Mouse (Mus musculus) telencephalon, adult 2 months (tissue): ENCODE data around the gene Gm11985.

ENCODE experiments used
- DNase-seq: peaks from one replicate; pipeline ENCODE4 v3.0.0-alpha.2; 2011; ENCODE audit warnings: low read depth, low spot score

Gene Gm11985

GRCm38 (mm10) chr11:7200393-7200783 lies 12.0 kb upstream of the Gm11985 start:
- DNase-seq = no peak

DNA sequence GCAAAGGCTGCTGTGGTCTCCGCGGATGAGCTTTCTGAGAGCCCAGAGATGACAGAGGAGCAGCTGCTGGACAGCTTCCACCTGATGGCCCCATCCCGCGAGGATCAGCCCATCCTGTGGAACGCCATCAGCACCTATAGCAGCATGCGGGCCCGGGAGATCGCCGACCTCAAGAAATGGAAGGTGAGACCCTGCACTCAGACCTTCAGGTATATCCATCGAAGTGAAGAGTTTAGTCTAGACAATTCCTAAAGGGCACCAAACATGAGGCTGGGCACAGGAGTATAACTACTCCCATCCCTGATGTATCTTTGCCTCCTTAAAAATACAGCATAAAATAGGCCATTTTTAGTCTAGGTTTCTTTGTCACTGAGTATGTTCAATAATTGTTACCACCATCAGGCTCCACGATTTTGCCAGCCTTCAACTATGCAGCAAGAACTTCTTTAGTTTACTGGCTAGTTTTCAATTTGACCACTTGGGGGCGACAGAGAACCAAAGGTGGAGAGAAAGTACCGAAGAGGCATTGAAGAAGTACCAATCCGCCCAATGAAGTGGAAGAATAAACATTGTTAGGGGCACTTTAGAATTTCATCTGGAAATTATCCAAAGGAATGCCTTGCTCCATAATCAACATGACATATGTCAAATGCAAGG lies 11.5 kb upstream of the Gm11985 start:
- no peak for DNase-seq

DNA sequence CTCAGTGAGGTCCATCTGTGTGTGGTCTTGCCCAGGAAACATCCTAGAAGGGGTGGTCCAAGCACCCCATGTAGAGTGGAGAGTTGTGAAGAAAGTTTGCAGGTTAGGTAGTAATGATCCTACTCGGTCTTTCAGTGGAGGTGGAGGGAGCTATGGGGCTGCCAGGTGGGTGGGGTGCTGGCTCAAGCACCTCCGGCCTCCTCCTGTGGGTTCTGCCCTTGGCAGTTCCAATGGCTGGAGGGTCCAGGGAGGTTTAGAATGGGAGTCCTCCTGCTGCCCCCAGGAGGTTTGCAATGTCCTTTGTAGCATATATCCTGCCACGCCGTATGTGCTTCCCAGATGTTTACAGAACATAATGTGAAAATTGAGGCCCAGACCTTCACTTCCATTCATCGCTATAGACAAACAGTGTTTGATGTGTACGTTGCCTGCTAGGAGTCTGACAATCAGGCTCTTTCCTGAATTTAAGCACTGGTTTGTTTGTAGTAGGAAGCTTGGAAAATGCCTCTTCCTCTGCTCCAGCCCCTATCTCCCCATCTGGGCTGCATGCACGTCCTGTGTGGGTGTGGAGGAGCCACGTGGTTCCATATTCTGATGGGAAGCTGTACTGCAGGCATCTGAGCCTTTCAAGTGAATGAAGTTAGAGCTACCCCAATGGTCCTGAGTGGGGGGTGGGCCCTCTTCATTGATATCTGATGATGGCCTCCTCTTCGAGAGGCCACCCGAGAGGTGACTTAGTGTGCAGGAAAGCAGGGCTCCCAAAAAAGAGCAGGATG lies 10.3 kb upstream of the Gm11985 start:
- DNase-seq = no peak

DNA sequence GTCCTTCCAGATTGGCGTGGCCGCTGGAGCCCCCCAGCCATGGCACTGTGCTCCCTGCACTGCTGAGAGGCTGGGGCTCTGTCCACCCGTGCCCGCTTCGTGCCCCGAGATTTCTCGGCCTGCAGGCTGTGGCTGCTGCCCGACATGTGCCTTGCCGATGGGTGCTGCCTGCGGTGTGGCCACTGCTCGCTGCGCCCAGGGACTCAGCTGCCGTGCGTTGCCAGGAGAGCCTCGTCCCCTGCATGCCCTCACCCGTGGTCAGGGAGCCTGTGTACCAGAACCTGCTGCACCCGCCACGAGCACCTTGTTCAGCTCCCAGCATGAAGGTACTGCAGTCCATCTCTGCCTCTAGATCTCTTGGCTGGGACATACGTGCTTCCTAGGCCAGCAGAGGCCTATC lies 9.6 kb upstream of the Gm11985 start:
- DNase-seq = no peak

- no peak for DNase-seq
Observed at GRCm38 (mm10) chr11:7197491-7197941, 9.1 kb upstream of the Gm11985 start, which contains the start of gene Igfbp1. TSS of gene Igfbp1 (plus strand) at chr11:7197782.

DNA sequence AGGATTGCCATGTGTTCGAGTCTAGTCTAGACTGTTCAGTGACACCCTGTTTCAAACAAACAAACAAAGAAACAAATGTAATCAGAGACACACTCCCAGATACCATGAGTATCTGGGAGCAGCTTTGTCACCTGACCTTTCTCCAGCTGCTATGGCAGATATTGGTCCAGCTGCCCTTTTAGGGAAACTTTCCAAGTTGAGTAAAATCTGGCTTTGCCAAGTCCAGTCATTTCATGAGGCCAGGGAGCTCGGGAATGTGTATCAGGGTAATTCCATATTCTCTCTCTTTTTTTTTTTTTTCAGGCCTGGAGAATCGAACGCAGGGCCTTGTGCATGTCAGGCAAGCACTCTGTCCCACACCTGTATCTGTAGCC lies 6.9 kb upstream of the Gm11985 start:
- no peak for DNase-seq

- DNase-seq = no peak
Observed at GRCm38 (mm10) chr11:7194432-7195311, 6.3 kb upstream of the Gm11985 start.

DNA sequence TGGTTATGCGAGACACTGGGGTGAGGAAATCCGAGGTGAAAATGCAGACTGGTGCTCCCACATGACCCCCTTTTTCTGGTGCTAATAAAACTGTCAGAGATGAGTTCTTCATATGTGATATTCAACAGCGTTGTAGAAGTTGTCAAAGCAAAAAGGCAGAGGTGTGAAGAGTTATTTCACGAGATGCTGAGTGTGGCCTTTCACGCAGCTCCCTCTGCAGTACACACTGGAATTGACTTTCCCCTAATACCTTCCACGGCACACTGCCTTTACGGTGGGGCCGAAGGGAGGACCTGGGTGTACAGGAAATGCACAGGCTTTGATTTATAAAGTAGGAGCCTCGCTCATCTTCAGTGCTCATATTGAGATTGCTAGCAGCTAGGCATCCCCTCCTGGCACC lies 4.8 kb upstream of the Gm11985 start:
- DNase-seq = no peak

GRCm38 (mm10) chr11:7192710-7193109 lies 4.3 kb upstream of the Gm11985 start:
- no peak for DNase-seq

DNA sequence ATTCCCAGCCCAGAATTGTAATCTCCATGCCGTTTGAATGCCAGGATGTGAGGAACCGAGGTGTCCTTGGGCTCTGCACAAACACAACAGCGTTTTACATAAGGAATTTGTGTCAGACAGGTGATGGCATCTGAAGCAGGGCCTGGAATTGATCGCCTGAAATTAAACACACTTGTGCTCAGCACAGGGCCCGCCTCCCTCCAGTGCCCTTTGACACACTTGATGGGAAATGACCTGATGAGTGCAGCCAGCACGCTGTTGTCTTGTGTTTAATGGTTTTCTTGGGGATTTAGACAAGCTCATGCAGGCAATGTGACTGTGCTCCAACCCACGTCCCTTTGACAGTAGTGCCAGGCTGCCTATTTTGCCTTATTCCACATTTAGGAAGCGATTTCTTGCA lies 897 bp downstream of the Gm11985 start:
- DNase-seq = no peak

DNA sequence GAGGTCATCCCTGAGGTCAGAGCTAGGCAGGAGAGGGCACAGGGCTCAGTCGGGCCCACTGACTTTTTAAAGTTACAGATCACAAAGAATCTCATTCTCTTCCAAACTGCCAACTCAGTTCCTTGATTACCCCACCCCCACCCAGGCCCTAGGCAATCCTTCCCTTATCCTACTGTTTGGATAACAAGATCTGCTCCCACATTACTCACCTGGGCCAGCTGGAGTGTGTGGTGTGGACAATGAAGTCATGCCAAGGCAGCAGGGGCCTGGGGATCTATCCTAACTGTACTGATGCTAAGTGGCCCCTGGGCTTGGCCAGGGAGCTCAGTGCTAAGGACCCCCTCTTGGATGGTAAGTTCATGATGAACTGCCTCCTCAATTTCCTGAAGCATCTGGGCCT lies 3.9 kb downstream of the Gm11985 start:
- DNase-seq = no peak

GRCm38 (mm10) chr11:7182409-7183042 lies 5.8 kb downstream of the Gm11985 start:
- no peak for DNase-seq

DNA sequence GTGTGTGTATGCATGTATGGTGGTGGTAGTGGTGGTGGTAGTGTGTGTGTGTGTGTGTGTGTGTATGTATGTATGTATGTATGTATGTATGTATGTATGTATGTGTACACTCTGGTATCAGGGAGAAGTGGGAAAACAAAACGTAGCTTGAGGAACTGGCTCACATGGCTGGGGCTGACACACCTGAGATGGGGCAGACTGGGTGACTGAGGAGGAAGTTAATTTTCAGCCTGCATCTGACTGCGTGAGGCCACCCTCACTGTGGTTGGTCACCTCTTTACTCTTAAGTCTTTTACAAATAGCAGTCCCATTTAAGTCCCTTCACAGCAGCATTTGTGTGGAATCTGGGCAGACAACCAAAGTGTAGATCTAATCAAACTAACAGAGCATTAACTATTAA lies 9.1 kb downstream of the Gm11985 start:
- no peak for DNase-seq

DNA sequence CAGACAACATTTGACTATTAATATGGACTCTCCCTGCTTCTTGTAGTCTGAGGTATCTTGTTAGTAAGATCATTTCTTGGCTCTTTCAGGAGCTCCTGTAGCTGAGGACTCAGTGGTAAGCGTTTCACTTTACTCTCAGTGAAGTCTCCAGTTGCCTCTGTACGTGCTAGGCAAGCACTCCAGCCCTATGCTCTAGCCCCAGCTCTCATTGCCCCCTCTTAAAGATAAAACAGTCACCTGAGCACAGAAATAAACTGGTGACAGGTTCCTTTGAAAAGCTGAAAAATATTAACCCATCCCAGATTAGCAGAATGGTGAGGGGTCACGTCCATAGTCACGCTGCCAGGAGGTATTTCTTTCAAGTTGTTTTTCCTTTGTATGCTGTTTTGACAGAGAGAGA lies 9.6 kb downstream of the Gm11985 start:
- no peak for DNase-seq

DNA sequence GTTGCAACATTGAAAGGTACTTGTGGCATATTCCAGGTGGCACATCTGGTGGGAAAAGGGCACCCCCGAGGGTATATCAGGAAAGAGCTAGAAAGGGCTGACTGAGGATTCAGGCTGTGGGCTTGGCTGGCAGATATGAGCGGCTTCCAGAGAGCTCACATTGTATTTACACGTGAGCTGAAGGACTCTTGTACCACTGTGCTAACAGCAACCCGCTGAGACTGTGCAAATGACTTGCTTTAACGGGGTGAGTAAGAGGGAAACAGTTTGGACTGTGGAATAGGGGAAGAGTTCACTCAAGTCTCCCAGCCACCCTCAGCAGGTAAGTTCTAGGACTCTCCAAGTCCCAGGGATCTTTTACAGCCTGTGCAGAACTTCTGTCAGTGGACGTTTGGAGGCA lies 14.7 kb downstream of the Gm11985 start:
- DNase-seq = no peak

GRCm38 (mm10) chr11:7169645-7170044 lies 18.7 kb downstream of the Gm11985 start:
- no peak for DNase-seq

- no peak for DNase-seq
Observed at GRCm38 (mm10) chr11:7164416-7164815, 24.0 kb downstream of the Gm11985 start.

- DNase-seq = peak; percentile 27
Observed at GRCm38 (mm10) chr11:7161502-7162174, 26.7 kb downstream of the Gm11985 start.

GRCm38 (mm10) chr11:7160637-7161101 lies 27.7 kb downstream of the Gm11985 start:
- DNase-seq = no peak

DNA sequence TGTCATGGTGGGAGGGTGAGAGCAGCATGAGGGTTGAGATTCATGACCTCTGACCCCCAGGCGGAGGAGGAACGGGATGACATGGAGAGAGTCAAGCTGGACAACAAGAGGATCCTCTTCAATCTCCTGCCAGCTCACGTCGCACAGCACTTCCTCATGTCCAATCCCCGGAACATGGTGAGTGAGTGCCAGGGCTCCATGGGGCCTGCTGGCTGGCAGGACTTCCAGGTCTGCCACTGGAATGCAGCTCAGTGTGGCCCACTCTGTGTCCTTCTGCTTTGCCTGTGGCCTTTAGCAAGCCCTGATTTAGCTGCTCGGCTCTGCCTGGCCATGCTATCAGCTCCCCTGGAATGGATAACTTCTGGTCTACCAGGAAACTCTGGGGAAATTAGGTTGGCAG lies 28.2 kb downstream of the Gm11985 start:
- DNase-seq = no peak

DNA sequence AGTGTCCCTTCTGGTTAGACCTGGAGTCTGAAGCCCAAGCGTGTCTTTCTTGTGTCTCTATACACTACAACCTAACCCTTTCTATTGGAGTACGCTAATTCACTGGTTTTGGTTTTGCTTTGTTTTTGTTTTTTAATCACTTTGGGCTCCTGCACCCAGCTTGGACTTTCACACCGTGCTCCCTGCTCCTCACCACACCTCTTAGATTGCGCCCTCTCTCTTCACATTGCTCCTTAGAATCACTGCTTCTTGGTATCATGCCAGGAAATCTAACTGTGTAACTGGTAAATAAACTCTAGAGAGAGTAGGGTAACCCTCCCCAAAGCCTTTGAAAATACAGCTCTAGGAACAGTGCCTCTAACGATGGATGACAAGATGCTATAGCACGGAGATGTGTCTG lies 30.2 kb downstream of the Gm11985 start:
- DNase-seq = no peak
